Mouse (Mus musculus) neural tube, embryonic 14.5 days (tissue): ENCODE measurements around the gene Calm5. TPM values are rescaled to one million over a fixed set of nuclear protein-coding genes. Genes with fewer than 3 reads are reported as not detected.
"Not testable (repeated sequence)": the region's sequence is repeated elsewhere in the genome, so short reads cannot be mapped to it uniquely, and the experiment has no call there.

Source experiments
- ATAC-seq: fragments of 200-750 bp; cut with Nextera tagmentation; 2 replicates; pipeline ENCODE4 v1.8.0; 2017; ENCODE audit warnings: low read depth, mild to moderate bottlenecking, moderate TSS enrichment, moderate library complexity
- H3K27ac ChIP-seq: fragments of 300-500 bp; sonication (generic); 2 replicates; pipeline ENCODE4 v1.5.1; 2014; ENCODE audit warnings: low read depth, mild to moderate bottlenecking, control low read depth, low read length, moderate library complexity, mixed read lengths
- H3K27me3 ChIP-seq: fragments of 300-500 bp; sonication (generic); 2 replicates; pipeline ENCODE4 v1.6.1; 2014; ENCODE audit warnings: low read length; ENCODE audit not compliant: control insufficient read depth, insufficient read depth
- H3K36me3 ChIP-seq: fragments of 300-500 bp; sonication (generic); 2 replicates; pipeline ENCODE4 v1.6.1; 2014; ENCODE audit warnings: low read length, mixed read lengths; ENCODE audit not compliant: control insufficient read depth, insufficient read depth
- H3K4me1 ChIP-seq: fragments of 300-500 bp; sonication (generic); 2 replicates; pipeline ENCODE4 v1.6.1; 2014; ENCODE audit warnings: low read length; ENCODE audit not compliant: control insufficient read depth, insufficient read depth
- H3K4me2 ChIP-seq: fragments of 300-500 bp; sonication (generic); 2 replicates; pipeline ENCODE4 v1.6.1; 2014; ENCODE audit warnings: mild to moderate bottlenecking, low read depth, low read length, control low read depth
- H3K4me3 ChIP-seq: fragments of 300-500 bp; sonication (generic); 2 replicates; pipeline ENCODE4 v1.5.1; 2014; ENCODE audit warnings: low read depth, low read length, control low read depth, mixed read lengths
- H3K9ac ChIP-seq: fragments of 300-500 bp; sonication (generic); replicated peaks from 2 replicates; pipeline ENCODE4 v1.6.1; 2014; ENCODE audit warnings: low read depth, mild to moderate bottlenecking, control low read depth, low read length, mixed read lengths
- H3K9me3 ChIP-seq: fragments of 300-500 bp; sonication (generic); 2 replicates; pipeline ENCODE4 v1.6.1; 2016; ENCODE audit warnings: low read length; ENCODE audit not compliant: control insufficient read depth
- WGBS: fragments of 180-500 bp; shearing (Covaris S2); extraction: QIAGEN DNeasy Blood & Tissue Kit; methylation state at CpG from one replicate; pipeline ENCODE4 v1.1.7; 2014; 5-methylcytosine and 5-hydroxymethylcytosine counted together
- polyA plus RNA-seq: library from polyadenylated mRNA; unstranded; fragments of >200 nt; fragmentation: Nextera tagmentation; extraction: Ambion mirVana; gene quantifications from 2 replicates; pipeline ENCODE4 v1.2.1, GENCODE M21; 2014

The Calm5 gene
- polyA plus RNA-seq, 1 experiment from 2014 or later, result not detected

- no peaks in the 10 kb centered on the region for H3K4me1 ChIP-seq
- H3K9ac ChIP-seq, result no peak overlapping the region
- no peak overlapping the region for H3K4me2 ChIP-seq
- 81% methylated on average over 5 of the region's 5 CpGs for WGBS
- H3K36me3 ChIP-seq, result no peaks in the 10 kb centered on the region
- no peaks in the 10 kb centered on the region for H3K27me3 ChIP-seq
- H3K4me3 ChIP-seq, result no peak overlapping the region
- no peak overlapping the region for H3K27ac ChIP-seq
- no peaks in the 10 kb centered on the region for H3K9me3 ChIP-seq
- no peak for ATAC-seq
Measured at GRCm38 (mm10) chr13:3831546-3831945, 22.4 kb upstream of the Calm5 start.

- ATAC-seq, result no peak
- WGBS, result 62% methylated on average over 1 of the region's 1 CpGs
- Histone ChIP-seq H3K36me3 (no peaks in the 10 kb centered on the region), H3K27me3 (no peaks in the 10 kb centered on the region), H3K9ac (no peak overlapping the region), H3K4me1 (no peaks in the 10 kb centered on the region), H3K9me3 (no peaks in the 10 kb centered on the region), H3K4me2 (no peak overlapping the region), H3K27ac (no peak overlapping the region), H3K4me3 (no peak overlapping the region)
Measured at GRCm38 (mm10) chr13:3831994-3832393, 22.0 kb upstream of the Calm5 start.

DNA sequence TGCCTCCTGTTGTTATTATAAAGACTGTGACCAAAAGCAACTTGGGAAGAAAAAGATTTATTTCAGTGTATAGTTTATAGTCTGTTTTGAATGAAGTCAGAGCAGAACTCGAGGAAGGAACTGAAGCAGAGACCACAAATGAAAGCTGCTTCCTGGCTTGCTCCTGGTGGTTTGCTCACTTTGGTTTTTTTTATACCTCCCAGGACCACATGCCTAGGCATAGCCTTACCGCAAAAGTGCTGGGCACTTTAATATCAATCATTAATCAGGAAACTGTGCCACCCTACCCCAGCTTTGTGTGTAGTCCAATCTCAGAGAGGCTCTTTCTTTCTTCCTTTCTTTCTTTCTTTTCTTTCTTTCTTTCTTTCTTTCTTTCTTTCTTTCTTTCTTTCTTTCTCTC is 21.5 kb upstream of the Calm5 start:
- H3K9me3 ChIP-seq, result no peaks in the 10 kb centered on the region
- ATAC-seq, result no peak
- no peak overlapping the region for H3K27ac ChIP-seq
- no peak overlapping the region for H3K4me2 ChIP-seq
- 63% methylated on average over 2 of the region's 2 CpGs for WGBS
- H3K36me3 ChIP-seq, result no peaks in the 10 kb centered on the region
- no peaks in the 10 kb centered on the region for H3K4me1 ChIP-seq
- H3K27me3 ChIP-seq, result no peaks in the 10 kb centered on the region
- no peak overlapping the region for H3K9ac ChIP-seq
- H3K4me3 ChIP-seq, result no peak overlapping the region

GRCm38 (mm10) chr13:3833644-3834043 is 20.3 kb upstream of the Calm5 start:
- not testable (repeated sequence) for H3K27ac ChIP-seq, H3K27me3 ChIP-seq, H3K9ac ChIP-seq, H3K36me3 ChIP-seq, ATAC-seq, H3K9me3 ChIP-seq, H3K4me3 ChIP-seq, H3K4me2 ChIP-seq, H3K4me1 ChIP-seq

DNA sequence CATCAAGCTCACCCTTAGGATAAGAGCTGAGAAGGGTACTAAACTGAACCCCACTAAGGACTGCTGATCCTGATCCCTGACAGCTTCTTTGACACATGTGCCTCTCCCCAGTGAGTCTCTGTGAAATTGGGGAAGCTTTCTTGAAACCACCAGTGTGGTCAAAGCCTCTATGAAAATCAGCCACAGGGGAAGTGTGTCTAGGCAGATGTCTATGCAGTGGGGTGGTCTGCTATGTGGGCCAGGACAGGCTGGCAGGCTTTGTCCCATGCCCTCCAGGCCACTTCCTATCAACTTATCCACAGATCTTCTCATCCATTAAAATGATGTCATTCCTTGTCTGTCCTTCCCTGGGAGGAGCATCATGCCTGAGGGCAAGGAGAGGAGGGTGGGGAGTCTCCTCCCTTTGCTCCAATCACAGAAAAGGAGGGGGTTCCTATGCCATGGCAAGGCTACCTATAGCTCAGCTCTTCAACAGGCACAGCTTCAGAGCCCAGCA is 16.6 kb upstream of the Calm5 start, which contains the start of gene Calm4:
TSS of gene Calm4 (plus strand) at position 446 of the 496 bp plus-strand sequence.
- not testable (repeated sequence) for H3K4me3 ChIP-seq, H3K27ac ChIP-seq, H3K27me3 ChIP-seq, H3K4me2 ChIP-seq, H3K4me1 ChIP-seq, H3K36me3 ChIP-seq, H3K9me3 ChIP-seq, H3K9ac ChIP-seq, ATAC-seq

- ATAC-seq, H3K27me3 ChIP-seq, H3K4me3 ChIP-seq, H3K4me1 ChIP-seq, H3K9me3 ChIP-seq, H3K36me3 ChIP-seq, H3K9ac ChIP-seq, H3K4me2 ChIP-seq, H3K27ac ChIP-seq: not testable (repeated sequence)
Measured at GRCm38 (mm10) chr13:3840662-3841061, 13.3 kb upstream of the Calm5 start.

DNA sequence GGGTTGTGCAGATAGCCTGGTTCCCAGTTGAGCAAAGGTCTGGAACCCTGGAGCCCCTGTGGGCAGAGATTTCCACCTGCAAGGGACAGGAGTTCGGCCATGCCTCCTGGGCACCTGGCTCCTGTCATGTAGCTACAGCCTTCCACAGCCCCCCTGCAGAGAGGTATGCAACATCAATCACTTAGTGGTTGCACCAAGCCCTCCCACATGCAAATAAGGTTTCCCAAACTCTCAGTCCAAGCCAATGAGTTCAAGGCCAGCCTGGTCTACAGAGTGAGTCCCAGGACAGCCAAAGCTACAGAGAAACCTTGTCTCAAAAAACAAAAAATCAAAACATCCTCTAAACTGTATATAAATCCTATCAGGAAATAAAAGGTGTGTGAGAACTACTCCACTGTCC is 3.6 kb upstream of the Calm5 start:
- Histone ChIP-seq H3K4me2 (no peak overlapping the region), H3K4me1 (no peaks in the 10 kb centered on the region), H3K9ac (no peak overlapping the region), H3K9me3 (no peaks in the 10 kb centered on the region), H3K27me3 (no peaks in the 10 kb centered on the region), H3K27ac (no peak overlapping the region), H3K36me3 (no peaks in the 10 kb centered on the region), H3K4me3 (no peak overlapping the region)
- WGBS, result 83% methylated on average over 1 of the region's 1 CpGs
- no peak for ATAC-seq

- 98% methylated on average over 2 of the region's 2 CpGs for WGBS
- H3K4me2 ChIP-seq, result no peak overlapping the region
- H3K4me1 ChIP-seq, result no peaks in the 10 kb centered on the region
- H3K27ac ChIP-seq, result no peak overlapping the region
- no peaks in the 10 kb centered on the region for H3K27me3 ChIP-seq
- no peak overlapping the region for H3K4me3 ChIP-seq
- H3K36me3 ChIP-seq, result no peaks in the 10 kb centered on the region
- no peak for ATAC-seq
- H3K9ac ChIP-seq, result no peak overlapping the region
- H3K9me3 ChIP-seq, result no peaks in the 10 kb centered on the region
Measured at GRCm38 (mm10) chr13:3854856-3855255, 883 bp downstream of the Calm5 start.

GRCm38 (mm10) chr13:3856252-3856651 is 2.3 kb downstream of the Calm5 start:
- no peak for ATAC-seq
- no peaks in the 10 kb centered on the region for H3K9me3 ChIP-seq
- H3K9ac ChIP-seq, result no peak overlapping the region
- WGBS, result 88% methylated on average over 1 of the region's 1 CpGs
- no peak overlapping the region for H3K4me2 ChIP-seq
- H3K36me3 ChIP-seq, result no peaks in the 10 kb centered on the region
- no peaks in the 10 kb centered on the region for H3K4me1 ChIP-seq
- H3K4me3 ChIP-seq, result no peak overlapping the region
- H3K27me3 ChIP-seq, result no peaks in the 10 kb centered on the region
- no peak overlapping the region for H3K27ac ChIP-seq

- no peak for ATAC-seq
- Histone ChIP-seq H3K36me3 (no peaks in the 10 kb centered on the region), H3K27ac (no peak overlapping the region), H3K4me2 (no peak overlapping the region), H3K27me3 (no peaks in the 10 kb centered on the region), H3K4me1 (no peaks in the 10 kb centered on the region), H3K9me3 (no peaks in the 10 kb centered on the region), H3K4me3 (no peak overlapping the region), H3K9ac (no peak overlapping the region)
- 97% methylated on average over 8 of the region's 8 CpGs for WGBS
Measured at GRCm38 (mm10) chr13:3861251-3861650, 7.3 kb downstream of the Calm5 start.
